Mouse (Mus musculus) cerebellum, adult (tissue): Measurements from ENCODE around the gene Cish.

ENCODE experiments used
- ATAC-seq: cut with Nextera tagmentation; 2 replicates; pipeline ENCODE4 v1.9.2; 2017; ENCODE audit warnings: mild to moderate bottlenecking, moderate library complexity, mixed read lengths; ENCODE audit not compliant: insufficient number of reproducible peaks, low FRiP score, low TSS enrichment

Cish gene

DNA sequence AAGGTAGTCTGAATTCAATTTTAAA, at the start of gene Cish:
Cish (plus strand) TSS at position 11 of the 25 bp plus-strand sequence.
- ATAC-seq, result no peak

DNA sequence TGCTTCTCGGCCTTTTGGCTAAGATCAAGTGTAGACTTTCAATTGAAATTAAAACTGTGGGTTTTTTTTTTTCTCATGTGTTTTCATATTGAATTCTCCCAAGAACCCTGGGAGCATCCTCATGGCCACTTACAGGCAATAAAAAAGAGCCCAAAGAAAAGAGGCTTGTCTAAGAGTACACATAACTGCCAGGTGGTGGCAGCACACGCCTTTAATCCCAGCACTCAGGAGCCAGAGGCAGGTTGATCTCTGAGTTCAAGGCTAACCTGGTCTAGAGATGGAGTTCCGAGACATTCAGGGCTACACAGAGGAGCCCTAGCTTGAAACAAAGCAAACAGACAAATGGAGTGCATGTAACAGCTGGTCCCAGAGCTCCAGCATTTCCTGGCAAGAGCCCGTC, 49.7 kb upstream of the Cish start:
- no peak for ATAC-seq

DNA sequence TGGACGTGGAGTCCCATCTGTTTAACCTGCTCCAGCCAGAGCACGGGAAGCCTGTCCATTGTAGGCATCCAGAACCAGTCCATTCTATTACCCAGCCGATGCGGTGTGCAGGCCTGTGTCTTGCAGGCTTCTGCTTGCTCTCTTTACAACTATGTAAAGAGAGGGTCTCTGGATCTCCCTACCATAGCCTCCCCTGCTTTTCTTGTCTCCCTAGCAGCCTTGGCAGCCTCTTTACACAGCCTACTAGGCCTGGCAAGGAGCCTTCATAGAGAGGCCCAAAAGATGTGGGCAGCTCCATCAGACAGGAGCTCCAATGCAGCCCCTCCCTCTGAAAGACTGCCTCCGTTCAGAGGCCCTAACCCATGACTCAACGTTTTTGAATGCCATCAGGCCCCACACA, 46.7 kb upstream of the Cish start:
- no peak for ATAC-seq

DNA sequence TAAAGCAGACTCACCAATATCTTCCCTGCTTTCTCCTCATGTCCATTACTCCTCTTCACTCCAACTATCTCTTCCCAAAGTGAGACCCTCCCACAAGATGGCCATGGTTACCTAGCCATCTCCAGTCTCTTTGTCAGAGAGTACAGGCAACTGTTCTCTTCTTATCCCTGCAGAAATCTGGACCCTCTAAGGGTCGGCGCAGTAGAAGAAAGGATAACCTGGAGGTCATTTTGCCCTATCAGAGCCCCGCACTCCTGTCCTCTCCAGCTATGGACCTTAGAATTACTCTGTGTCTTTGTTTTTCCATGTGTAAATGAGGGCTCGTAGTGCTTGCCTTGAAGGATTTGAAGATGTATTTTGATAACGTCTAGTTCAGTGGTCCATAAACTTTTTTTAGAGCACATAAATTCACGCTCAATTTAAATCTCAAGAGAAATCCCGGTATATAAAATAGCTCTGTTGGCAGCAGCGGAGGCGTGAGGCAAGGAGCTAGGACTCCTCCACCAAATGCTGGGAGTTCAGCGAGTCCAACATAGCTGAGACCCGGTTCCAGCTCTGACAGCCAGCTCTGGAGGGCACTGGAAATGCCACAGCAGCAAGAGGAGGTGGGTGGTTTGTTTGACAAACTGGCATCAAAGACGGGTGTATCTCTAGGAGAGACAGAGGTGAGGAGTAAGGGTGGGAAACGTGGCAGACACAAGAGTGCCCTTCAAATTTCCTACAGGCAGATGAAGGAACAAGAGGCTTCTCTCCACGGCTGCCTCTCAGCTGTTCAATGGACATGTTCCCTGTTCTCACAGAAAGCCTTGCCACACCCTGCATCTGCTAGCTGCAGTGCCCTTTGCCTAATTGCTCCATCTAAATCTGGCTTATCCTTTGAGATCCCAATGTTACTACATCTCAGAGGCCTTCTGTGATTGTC, 45.1 kb upstream of the Cish start:
- no peak for ATAC-seq

DNA sequence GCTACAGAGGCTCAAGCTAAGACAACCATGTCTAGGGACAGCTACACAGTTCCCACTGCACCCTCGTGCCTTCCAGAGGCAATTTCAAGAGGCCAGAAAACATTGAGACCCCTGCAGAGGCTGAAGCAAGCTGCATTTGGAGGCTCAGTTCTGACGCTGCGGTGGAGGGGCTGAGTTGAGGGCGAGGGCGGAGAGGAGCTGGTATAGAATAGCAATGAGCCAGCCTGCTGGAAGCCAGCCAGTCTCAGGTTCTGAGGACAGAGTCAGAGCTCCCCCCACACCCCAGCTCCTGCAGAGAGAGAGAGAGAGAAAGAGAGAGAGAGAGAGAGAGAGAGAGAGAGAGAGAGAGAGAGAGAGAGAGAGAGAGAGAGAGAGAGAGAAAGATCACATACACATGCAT, 43.7 kb upstream of the Cish start:
- no peak for ATAC-seq

DNA sequence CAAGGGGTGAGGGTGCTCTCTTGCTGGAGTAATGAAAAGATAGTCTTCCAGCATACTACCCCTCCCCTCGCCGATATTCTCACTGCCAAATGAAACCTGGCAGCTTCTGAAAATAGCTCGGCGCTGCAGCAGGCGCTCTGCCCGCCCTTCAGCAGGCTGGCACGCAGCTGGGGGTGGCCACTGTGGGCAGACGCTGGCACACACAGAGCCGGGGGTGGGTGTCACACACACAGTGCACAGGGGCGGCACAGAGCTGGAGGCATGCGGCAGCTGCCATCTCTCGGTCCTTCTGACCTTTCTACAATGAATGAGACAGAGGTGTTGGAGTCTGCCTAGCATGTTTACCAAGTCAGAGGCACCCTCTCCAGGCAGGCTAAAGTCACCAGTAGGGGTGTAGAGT, 41.4 kb upstream of the Cish start:
- ATAC-seq, result peak; percentile 63

DNA sequence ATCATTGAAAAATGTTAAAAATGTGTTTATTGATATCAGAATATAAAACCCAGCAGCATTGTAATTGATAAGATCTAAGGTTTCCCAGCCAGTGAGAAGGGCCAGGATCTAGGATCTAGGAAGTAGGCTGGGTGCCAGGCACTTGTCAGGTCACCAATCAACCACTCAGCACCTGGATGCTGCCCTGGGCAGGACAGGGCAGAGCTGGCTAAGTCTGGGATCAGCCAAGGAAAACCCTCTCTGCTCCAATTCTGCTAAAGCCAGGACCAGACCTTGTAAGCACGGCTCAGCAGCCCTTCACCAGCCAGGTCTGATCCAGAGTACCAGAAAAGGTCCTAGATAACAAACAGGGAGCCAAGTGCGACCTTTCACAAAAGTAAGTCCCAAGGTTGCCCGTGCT, 40.9 kb upstream of the Cish start:
- ATAC-seq, result no peak

DNA sequence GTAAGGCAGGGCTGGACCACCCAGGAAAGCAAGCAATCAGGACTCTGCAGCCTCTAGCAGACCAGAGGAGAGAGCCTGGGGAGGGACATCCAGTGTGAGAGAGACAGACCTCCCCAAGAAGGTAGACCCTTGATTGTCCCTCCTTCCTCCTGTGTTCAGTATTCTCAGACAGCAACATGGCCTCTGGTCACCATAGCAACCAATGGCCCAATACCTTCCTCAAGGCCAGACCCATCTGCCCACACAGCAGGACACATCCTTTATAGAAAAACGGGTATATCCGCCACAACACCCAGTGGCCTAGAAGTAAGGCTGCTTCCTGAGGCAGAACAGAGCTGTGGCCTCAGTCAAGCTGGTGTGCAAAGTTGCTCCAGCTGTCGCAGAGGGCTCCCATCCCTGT, 40.2 kb upstream of the Cish start:
- ATAC-seq, result 0 out of 2 replicates have a peak, but pooled peaks have one; percentile 19

DNA sequence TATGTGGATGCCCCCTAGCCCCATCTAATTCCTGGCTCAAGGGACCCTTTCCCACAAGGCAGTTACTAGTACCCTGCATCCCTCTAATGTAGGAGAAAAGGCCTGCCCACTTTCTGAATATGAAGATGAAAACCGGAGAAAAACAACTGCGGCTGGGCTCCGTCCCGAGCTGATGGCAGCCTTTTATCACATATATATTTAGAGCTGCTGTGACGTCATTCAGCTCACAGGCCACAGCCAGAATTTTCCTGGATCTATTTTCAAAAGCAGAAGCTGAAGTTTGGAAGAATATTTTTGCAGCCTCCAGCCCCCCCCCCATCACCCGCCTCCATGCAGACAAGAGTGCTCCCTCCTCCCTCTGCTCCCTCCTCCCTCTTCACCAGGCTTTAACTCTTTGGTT, 36.3 kb upstream of the Cish start:
- no peak for ATAC-seq

DNA sequence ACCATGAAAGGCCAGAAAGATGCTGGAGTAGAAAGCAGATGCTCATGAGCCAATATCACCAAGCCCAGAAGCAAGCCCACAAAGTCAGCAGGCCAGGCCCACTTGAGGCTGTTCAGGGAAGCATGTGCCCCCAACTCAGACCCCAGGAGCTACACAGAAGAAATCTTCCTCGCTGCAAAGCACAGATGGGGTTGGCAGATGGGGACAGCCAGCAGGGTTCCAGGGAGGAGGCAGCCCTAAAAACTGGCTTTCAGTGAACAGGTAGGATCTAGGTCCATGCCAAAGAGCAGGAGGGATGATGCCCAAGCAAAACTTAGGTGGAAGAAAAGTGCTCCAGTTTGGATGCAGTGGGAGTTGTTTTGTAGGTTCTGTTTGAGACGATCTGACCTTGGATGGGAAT, 35.4 kb upstream of the Cish start:
- ATAC-seq, result 0 out of 2 replicates have a peak, but pooled peaks have one; percentile 9

DNA sequence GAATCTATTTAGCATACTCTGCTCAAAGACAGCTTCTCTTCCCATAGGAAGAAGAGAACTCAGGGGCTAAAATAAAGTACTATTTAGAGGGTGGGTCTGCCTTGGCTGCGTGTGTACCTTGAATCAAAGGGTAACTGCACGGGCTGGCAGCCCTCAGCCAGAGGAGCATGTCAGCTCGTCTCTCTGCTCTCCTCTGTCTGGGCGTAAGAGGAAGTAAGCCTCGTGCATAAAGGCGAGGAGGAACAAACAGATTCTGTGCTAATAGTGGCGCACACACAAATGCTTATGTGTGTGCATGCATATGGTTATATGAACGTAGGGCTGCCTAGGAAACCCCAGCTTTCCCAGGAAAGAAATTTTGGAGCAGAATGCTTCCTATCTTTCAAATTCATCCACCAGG, 35.0 kb upstream of the Cish start:
- ATAC-seq, result no peak

DNA sequence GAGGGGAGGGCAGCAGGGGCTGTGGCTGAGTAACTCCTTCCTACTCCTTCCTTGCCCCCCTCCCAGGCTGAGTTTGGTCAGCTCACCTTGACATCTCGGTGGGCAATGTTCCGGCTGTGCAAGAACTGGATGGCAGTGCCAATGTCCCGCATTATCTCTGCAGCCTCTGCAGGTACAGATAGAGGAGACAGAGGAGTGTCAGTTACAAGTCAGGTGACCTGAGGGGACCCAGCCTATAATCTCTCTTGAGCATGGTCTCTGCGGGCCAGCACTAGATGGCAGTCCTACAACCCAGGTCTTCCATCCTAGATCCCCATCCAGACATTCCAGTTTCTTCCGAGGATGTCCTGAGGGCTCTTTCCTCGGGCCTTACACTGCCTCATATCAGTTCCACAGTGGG, 34.0 kb upstream of the Cish start:
- ATAC-seq, result no peak

DNA sequence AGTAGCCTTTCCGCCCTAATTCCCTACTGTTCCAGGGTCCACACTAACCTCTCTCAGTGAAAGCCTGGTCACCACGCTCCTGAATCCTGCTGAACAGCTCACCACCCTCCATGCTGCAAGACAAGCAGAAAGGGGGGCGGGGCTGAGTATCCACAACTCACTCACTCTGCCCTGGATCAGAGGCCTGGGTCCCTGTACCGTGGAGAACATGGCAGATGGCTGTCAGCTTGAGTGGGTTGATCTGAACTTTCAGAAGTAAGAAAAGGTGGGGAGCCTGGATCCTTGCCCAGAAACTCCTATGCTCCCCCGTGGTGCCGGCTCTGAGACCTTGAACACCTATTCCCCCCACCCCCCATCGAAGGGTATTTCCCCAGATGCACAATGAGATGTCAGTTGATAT, 33.5 kb upstream of the Cish start:
- ATAC-seq, result no peak

DNA sequence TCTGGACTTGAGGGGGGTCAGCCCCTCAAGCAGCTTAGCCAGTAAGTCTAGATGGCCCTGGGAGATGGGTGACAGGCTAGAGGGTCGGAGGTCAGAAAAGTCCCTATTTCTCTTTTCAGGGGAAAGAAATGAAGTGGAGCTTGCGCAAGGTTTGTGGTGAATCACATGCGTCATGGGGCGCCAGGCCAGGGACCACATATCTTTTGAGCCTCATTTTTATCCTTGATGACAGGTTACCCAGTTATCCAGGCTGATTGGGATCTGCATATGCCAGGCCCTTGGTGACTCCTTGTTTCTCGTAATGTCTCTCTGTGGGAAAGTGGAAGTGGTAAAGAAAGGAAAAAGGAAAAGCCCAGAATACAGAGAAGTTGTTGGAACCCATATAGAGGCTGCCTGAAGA, 31.9 kb upstream of the Cish start:
- no peak for ATAC-seq

DNA sequence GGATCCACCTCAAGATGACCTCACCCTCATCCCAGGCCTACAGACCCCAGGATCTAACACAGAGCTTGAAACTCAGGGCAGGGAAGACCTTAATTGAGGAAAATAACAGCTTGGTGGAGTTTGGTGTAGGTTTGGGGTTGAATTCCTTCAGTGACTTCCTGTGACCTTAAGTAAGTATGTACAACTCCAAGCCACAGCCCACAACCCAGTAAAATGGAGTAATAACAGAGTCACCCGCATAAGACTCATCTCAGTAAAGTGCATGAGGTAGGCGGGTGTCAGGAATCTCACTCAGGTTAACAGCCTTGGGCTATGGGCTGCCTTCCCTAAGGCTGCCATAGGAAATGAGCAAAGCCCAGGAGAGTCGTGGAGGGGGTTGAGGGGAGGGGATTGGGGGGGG, 31.1 kb upstream of the Cish start:
- ATAC-seq, result no peak

DNA sequence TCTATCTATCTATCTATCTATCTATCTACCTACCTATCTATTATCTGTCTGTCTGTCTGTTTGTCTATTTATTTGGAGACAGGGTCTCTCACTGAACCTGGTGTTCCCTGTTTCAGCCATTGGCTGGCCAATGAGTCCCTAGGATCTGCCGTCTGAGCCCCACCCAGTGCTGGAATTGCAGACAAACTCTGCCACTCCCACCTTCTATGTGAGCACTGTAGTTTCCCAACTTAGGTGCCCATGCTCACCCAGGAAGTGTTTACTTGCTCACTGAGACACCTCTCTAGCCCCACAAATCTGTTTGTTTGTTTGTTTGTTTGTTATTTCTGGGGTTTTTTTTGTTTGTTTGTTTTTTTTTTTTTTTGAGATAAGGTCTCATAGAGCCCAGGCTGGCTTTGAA, 28.8 kb upstream of the Cish start:
- ATAC-seq, result no peak

DNA sequence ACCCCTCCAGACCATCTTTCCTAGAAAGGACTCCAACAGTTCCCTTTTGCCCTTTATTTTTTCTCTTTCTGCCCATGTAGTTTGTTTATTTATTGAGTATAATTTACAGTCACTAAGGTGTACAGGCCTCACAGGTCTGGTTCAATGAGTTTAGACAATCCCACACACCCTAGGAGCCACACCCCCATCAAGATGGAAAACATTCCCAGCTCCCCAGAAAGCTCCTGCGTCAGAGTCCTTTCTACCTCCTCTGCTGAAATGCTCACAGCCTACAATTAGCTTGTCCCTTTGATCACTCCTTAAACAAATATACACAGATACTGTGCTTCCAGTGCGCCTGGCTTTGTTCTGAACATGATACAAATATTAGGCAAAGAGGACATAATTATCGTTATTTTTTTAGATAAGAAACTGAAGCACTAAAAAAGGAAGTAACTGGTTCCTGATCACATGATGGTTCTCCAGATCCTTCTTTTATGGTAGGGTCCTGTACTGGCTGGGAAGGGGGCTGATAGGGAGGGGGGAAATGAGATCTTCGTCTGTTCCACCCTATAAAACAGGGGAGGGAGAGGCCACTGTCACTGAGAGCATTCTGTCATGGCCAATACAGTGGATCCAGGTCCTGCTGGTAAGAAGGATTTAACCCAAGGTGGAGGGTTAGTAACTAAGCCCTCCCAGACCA, 28.0 kb upstream of the Cish start:
- no peak for ATAC-seq

DNA sequence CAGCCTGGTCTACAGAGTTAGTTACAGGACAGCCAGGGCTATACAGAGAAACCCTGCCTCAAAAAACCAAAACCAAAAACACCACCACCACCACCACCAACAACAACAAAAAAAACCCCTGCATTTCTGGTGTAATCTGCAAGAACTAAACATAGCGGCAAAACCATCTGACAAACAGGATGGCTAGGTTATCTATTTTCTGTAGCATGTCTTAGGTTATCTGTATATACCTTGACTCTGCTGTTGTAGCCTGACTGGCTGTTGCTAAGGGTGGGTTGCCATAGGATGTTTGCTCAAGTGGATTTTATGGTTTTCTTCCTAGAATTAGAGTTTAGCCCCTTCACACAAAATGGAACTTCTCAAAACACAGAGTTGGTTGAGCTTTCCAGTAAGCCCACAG, 26.1 kb upstream of the Cish start:
- ATAC-seq, result no peak

DNA sequence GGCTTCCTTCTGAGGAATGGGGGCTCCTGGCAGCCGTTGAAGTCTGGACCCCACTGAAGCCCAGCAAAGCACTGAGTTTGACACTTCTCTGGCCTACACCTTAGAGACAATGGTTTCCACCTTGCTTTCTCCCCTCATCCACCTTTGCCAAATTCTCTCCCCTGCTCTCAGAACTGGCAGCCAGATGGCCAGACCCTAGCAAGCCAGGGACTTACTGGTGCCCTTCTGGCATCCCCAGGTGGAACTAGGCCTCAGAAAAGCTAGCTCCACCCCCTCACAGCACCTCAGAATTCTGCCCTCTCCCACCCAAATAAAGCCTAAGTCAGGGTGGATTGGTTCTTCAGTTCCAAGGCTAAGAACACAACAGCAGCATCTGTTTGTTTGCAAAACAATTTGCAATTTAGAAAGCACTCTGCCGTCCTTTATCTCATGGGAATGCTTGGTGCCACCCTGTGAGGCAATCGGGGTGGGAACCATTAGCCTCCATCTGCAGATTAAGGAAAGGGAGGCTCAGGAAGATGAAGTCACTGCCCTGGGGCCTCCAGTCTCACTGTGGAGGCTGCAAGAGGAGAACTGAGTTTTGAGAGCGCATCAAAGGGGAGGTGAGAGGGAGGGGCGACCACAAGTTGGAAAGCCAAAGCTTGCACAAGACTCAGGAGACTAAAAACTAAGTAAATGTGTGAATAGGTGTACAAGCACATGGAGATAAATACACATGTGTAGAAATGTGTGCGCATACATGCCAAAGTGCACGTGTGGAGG, 24.5 kb upstream of the Cish start:
- no peak for ATAC-seq

DNA sequence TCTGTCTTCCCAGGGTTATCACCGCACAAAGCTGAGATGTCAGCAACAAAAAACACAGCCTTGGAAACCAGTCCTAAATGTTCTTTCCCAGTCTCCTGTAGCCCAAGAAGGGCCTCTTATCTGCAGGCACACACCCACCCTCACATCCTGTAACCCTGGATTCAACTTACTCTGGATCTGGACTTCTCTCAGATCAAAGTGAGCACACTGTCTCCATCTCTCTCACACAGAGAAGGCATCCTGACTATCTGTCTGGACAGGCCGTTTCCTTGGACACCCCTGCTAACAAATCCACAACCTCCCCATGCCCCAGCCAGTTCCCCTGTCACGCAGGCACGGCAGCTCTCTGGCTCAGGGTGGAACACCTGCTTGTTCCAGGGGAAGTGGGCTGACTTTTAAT, 23.5 kb upstream of the Cish start:
- no peak for ATAC-seq

DNA sequence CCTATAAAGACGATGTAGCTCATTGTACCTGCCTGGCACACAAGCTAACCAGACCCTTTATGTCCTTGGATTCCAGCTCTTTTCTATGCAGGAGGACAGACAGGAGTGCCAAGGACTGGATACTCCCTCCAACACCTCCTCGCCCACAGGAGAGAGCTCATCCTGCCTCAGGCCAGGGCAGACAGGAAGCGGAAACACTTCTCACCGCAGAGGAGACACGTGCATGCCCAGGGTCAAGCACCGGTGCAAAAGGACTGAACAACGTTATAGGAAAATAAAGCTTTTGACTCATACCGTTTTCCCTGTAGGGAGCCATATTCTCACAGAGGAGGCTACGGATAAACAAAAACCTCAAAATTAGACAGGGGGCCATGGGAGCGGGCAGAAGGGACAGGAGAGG, 22.6 kb upstream of the Cish start:
- ATAC-seq, result no peak

DNA sequence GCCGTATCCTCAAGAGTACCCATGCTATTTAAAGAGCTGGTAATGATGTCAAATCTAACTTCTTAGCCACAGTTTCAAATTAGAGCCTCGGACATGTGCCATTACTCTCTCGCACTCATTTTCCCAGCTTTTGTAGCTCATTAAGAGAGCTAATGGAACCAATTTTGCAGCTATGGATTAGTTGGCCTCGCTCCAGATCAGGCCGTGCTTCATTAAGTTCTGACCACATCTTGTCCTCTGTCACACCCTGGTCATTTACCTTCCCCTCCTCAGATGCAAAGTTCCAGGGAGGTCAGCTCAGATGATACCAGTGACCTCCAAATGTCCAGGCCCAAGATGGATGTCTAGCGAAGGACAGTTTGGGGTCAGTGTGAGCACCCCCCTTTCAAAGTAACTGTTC, 21.1 kb upstream of the Cish start:
- ATAC-seq, result no peak
